Mouse (Mus musculus): ENCODE data around the gene Prdm4.

The Prdm4 gene

DNA sequence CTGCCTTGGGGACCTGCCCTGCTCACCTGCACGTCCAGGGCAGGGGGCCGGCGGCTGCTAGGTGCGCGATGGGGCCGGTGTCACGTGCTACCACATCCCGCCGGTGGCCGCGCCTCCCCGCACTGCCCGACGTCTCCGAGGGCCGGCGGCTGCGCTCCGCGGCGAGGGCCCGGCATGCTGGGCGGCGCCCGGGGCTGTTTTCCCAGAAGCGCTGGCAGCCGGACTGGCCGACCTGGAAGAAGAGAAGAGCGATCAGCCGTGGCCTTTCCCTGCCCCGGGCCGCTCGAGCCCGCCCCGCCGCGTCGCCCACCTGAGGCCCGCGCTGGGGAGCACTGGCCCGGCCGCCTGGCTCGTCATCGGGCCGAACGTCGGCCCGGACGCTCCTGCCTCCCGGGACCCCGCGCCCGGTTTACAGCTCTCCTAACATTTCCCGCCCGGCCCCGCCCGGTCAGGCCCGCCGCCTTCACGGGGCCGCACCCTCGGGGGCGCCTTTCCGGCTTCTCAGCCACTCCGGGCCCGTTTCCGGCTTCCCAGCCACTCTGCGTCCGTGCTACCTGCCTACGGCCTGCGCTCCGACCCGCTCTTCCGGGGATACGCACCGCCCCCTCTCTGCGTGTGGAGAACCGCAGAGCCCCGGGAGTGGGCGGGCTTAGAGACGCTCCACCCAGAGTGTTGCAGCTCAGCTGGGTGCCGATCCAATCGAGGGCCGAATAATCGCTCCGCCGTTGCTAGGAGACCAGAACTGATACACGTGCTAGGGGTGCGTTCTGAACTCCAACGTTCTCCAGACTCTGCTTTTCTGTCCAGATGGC is at the start of gene Prdm4:
Gene Prdm4, minus strand, starts transcription at position 645 of the 812 bp plus-strand sequence.
- peak; percentile 99 for DNase-seq (ENCODE audit: low read depth, low spot score)

GRCm38 (mm10) chr10:85966476-85966875 is 49.5 kb upstream of the Prdm4 start:
- DNase-seq (ENCODE audit: low read depth, low spot score): no peak

- DNase-seq (ENCODE audit: low read depth, low spot score): no peak
Measured at GRCm38 (mm10) chr10:85964316-85964715, 47.4 kb upstream of the Prdm4 start.

GRCm38 (mm10) chr10:85962897-85963296 is 46.0 kb upstream of the Prdm4 start:
- no peak for DNase-seq (ENCODE audit: low read depth, low spot score)

DNA sequence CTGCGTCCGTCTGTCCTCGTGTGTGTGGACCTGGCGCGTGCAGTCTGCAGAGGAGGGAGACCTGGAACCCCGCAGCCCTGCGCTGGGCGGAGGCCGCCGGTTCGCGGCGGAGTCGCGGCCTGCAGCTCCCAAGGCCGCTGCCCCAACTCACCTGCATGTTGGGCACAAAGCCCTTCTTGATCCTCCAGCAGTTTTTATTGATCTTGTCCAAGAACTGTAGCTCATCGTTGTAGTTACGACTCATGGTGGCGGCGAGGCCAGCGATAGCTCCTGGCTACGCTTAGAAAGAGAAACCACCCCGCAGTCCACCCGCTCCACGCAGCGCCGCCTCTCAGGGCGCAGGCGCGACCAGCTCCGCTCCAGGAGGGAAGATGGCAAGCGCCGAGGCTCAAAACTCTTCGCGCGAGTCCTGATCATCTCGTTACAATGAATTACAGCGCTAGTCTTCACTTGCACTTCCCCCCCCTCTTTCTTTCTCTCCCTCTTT is 40.6 kb upstream of the Prdm4 start, which contains the start of gene Rtcb:
Gene Rtcb, minus strand, starts transcription at position 360 of the 487 bp plus-strand sequence.
- peak; percentile 95 for DNase-seq (ENCODE audit: low read depth, low spot score)

- DNase-seq (ENCODE audit: low read depth, low spot score): peak; percentile 57
Measured at GRCm38 (mm10) chr10:85956871-85957419, 40.0 kb upstream of the Prdm4 start.

GRCm38 (mm10) chr10:85954429-85954828 is 37.5 kb upstream of the Prdm4 start:
- no peak for DNase-seq (ENCODE audit: low read depth, low spot score)

- peak; percentile 63 for DNase-seq (ENCODE audit: low read depth, low spot score)
Measured at GRCm38 (mm10) chr10:85953401-85953800, 36.5 kb upstream of the Prdm4 start.

DNA sequence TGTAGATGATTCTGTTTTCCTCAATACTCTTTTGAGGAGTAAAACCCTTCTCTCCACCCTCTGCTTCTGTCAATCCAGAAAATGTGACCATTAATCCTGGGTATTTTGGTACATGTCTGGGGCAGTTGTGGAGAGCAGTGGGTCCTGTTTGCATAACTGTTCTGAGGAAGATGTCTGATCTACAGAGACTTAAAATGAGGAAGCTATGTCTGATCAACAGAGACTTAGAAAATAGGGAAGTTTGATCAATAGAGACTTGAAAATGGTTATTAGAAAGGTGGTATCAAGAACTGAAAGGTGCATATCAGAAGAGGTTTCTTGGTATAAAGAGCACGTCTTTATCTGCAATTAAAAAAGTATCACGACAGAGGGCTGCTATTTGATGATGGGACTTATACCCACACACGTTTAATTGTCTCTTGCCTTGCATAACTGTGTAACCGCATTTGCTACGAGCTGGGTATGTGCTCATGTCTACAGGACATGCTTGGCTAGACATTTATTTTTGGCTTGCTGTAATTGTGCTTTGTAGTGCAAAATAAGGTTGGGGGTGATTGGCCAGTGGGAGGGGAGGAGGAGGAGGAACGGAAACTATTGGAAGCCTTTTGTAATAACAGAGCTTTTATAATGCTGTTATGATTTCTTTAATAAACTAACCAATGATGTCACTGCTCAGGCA is 35.0 kb upstream of the Prdm4 start:
- DNase-seq (ENCODE audit: low read depth, low spot score): peak; percentile 88

- DNase-seq (ENCODE audit: low read depth, low spot score): no peak
Measured at GRCm38 (mm10) chr10:85948483-85949196, 31.7 kb upstream of the Prdm4 start.

GRCm38 (mm10) chr10:85936280-85936965 is 19.5 kb upstream of the Prdm4 start:
- DNase-seq (ENCODE audit: low read depth, low spot score): no peak

- no peak for DNase-seq (ENCODE audit: low read depth, low spot score)
Measured at GRCm38 (mm10) chr10:85929962-85930361, 13.0 kb upstream of the Prdm4 start.

DNA sequence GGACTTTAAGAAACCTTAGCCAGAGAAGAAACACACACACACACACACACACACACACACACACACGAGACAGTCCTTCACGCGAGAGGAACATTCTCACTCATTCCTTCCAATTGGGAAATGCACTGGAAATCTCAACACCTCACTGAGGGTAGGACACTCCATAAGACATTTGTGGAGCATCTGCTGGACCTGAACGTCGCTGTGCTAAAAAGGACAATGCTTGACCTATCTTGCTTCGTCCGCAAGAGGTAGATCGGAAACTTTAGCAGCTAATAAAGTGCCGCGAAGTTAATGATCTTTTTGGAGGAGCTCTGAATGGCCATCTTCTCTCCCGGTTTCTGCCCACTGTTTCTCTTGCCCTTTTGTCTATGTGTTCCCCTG is 12.3 kb upstream of the Prdm4 start:
- DNase-seq (ENCODE audit: low read depth, low spot score): peak; percentile 67

- peak; percentile 95 for DNase-seq (ENCODE audit: low read depth, low spot score)
Measured at GRCm38 (mm10) chr10:85928499-85929207, 11.7 kb upstream of the Prdm4 start.

DNA sequence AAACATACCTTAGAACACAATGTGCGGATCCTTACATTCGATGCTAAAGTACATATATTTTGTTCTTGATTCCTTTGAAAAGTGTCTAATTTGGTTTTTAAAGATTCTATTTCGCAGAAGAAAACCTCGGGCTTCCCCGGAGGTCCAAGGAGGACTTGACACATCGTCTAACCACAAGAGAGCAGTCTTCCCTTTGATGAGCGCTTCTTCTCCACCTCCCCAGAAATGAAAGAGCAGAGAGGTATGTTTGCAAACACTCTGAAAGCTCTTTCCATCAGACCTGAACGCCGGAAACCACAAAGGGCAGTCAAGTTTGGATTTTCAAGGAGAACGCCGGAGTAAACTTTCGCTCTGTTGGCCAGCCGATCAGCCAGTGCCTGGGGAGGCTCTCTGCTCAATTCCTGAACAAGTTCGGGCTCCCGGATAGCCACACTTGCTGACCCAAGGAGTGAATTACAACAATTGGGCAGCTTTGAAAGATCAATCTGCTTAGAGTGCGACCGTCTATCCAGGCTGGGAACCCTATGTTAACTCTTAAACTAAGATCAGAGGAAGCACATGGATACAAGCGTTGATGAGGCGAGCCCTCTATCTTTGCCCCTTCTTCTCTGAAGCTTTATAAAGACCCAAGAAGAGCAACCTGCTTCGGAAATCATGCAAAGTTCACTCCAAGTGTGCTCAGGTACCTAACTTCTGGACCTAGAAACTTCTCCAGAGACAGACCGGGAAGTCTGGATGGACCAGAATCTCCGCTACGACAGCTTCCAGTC is 10.9 kb upstream of the Prdm4 start, which contains the start of gene Ascl4:
Gene Ascl4, plus strand, starts transcription at position 6 of the 770 bp plus-strand sequence.
- DNase-seq (ENCODE audit: low read depth, low spot score): peak; percentile 69

DNA sequence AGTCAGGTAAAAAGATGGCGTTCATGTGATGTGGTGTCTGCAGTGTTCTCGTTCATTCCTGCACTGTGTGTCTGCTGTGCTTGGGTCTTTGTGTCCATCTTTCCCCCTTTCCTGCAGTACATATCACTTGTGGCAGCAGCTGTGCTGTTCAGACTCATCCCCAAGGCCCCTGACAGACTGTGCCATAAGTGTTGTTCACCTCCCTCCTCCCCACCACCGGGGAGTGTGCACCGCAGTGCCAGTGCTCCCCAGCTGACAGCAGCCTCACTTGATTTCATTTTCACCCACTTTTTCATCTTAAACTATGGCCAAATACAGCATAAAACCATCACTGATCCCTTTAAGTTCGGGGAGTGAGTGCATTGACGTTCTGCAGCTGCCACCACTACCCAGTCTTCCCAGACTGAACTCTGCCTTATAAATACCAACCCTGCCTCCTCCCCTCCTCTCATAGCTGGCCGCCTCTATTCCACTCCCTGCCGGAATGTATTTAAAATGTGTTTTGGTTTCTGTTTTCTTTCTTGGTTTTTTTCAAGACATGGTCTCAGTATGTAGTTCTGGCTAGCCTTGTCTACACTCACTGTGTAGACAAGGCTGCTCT is 37.0 kb downstream of the Prdm4 start:
- DNase-seq (ENCODE audit: low read depth, low spot score): no peak

DNA sequence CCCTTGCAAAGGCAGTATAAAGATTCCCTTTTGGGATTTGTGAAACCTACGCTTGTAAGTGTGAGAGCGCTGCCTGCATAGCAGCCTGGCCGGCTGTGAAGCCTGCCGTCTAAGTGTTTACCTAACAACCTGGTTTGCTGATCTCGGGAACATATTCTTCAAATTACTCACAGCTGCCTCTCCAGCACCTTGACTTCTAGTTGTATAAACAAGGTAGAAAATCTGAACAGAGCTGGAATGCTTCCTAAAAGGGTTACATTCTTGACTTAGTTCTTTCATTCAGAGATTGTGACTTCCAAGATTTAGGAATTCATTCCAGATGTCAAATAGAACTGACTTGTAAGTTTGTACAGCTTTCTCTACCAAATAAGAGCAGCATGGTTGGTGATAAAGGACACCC is 41.1 kb downstream of the Prdm4 start:
- DNase-seq (ENCODE audit: low read depth, low spot score): no peak

DNA sequence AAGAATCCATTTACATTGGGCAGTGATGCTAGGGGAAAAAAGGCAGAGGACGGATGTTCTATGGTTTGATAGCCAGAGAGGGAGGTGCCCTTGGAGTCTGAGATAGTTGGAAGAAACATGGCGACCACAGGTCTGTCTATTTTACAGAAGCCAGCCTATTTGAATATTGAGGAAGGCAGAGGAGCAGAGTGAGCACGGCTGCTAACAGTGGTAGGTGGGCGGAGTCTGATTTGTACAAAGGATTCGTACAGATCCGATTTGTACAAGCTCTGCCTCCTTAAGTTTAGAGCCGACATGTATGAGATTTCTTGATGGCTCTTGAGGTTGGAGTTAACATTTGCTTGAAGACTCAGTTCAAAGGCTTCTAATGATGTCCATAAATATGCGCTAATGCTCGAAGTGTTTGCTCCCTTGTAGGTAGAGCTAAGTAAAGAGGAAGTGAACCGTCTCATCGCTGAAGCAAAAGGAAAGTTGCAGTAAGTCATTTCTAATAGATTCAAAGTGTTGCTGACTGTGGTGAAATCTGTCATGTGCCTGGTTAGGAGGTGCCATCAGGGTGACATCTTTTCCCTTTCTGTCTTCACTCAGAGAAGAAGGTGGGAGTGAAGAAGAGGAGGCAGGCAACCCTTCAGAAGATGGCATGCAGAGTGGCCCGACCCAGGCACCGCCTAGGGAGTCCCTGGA is 42.9 kb downstream of the Prdm4 start:
- DNase-seq (ENCODE audit: low read depth, low spot score): peak; percentile 83

DNA sequence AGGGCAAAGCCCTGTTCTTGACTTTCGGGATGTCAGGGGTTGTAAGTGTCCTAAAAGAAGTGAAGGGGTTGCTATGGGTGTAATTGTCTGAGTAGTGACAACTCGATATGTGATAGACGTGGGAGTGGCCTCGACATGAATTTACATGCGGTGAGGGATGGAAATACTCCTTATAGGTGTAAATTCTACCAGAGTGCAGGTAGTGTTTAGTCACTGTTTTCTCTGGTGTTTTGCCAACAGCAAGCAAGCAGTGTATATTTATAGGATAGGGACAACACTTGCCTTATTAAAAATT is 44.5 kb downstream of the Prdm4 start:
- peak; percentile 52 for DNase-seq (ENCODE audit: low read depth, low spot score)

Data from A20 (cell line).